Mouse (Mus musculus) heart, adult 2 months (tissue): ENCODE results near the gene Sbk1. TPM values are rescaled to one million over a fixed set of nuclear protein-coding genes. Genes with fewer than 3 reads are reported as not detected.
A peak's percentile ranks its signal among the peaks of the same experiment; 100 is the strongest.

Source experiments
- DNase-seq, 2 experiments: peaks; one replicate each; pipeline ENCODE4 v3.0.0; 2021
- H3K27ac ChIP-seq: fragments of 200-600 bp; 2 replicates; pipeline ENCODE4 v1.8.1; 2022
- H3K27me3 ChIP-seq: fragments of 200-500 bp; 2 replicates; pipeline ENCODE4 v1.6.1; 2012; ENCODE audit warnings: mild to moderate bottlenecking, low read length, inconsistent platforms, mixed read lengths; ENCODE audit not compliant: control insufficient read depth, insufficient read depth
- H3K36me3 ChIP-seq: fragments of 200-500 bp; 2 replicates; pipeline ENCODE4 v1.6.1; 2012; ENCODE audit warnings: low read length, inconsistent platforms; ENCODE audit not compliant: control insufficient read depth, insufficient read depth
- H3K4me1 ChIP-seq: fragments of 200-500 bp; 2 replicates; pipeline ENCODE4 v1.6.1; 2011; ENCODE audit warnings: low read length; ENCODE audit not compliant: control insufficient read depth, insufficient read depth
- H3K4me3 ChIP-seq: fragments of 200-600 bp; 2 replicates; pipeline ENCODE4 v1.8.1; 2022
- H3K79me2 ChIP-seq: fragments of 200-500 bp; replicated peaks from 2 replicates; pipeline ENCODE4 v1.6.1; 2012; ENCODE audit warnings: mild to moderate bottlenecking, inconsistent platforms, low read length, moderate library complexity, mixed read lengths; ENCODE audit not compliant: control insufficient read depth, insufficient read depth
- H3K9ac ChIP-seq: fragments of 200-500 bp; 2 replicates; pipeline ENCODE4 v1.6.1; 2012; ENCODE audit warnings: low read depth, mild to moderate bottlenecking, control low read depth, inconsistent platforms, low read length, mixed read lengths
- CTCF ChIP-seq: fragments of 200-600 bp; IDR thresholded peaks from 2 replicates; pipeline ENCODE4 v1.8.1; 2022; ENCODE audit warnings: antibody characterized with exemption, mild to moderate bottlenecking, moderate library complexity
- EP300 ChIP-seq: fragments of 200-500 bp; IDR thresholded peaks from 2 replicates; pipeline ENCODE4 v1.6.1; 2011; ENCODE audit warnings: low read depth, low read length, control low read depth; ENCODE audit not compliant: insufficient read depth
- POLR2A ChIP-seq: fragments of 200-500 bp; IDR thresholded peaks from 2 replicates; pipeline ENCODE4 v1.6.1; 2011; ENCODE audit warnings: mild to moderate bottlenecking, low read depth, low read length, control low read depth; ENCODE audit not compliant: insufficient read depth
- whole genome bisulfite sequencing: fragments of 180-500 bp; shearing (Covaris S2); methylation state at CpG from one replicate; pipeline ENCODE4 v1.1.7; 2018; 5-methylcytosine and 5-hydroxymethylcytosine counted together
- intact Hi-C: fragments of 180-260 bp; cut with DNase I; formaldehyde crosslinking; loops from one replicate; pipeline ENCODE4 v1.15.1; 2025
- polyA plus RNA-seq: library from polyadenylated mRNA; depleted of rRNA; stranded (reverse); fragments of >200 nt; gene quantifications from 2 replicates; pipeline ENCODE4 v1.2.3, GENCODE M21; 2012
- total RNA-seq, 2 experiments: library from RNA; stranded (reverse); gene quantifications; 2 replicates each; pipeline ENCODE4 v1.2.3; 2021

The Sbk1 gene
- total and polyA plus RNA-seq, 3 experiments = 44.5 to 87.4 (median 61.9) TPM

GRCm38 (mm10) chr7:126234611-126235010 is 37.8 kb upstream of the Sbk1 start:
- Histone ChIP-seq H3K4me3 (no peak overlapping the region), H3K4me1 (no peaks in the 10 kb centered on the region), H3K36me3 (no peaks in the 10 kb centered on the region), H3K27me3 (no peaks in the 10 kb centered on the region), H3K9ac (no peak overlapping the region), H3K79me2 (no peaks in the 10 kb centered on the region), H3K27ac (no peak overlapping the region)
- DNase-seq = no peak
- TF ChIP-seq CTCF (no peak), POLR2A (no peak), EP300 (no peak)
- intact Hi-C loops = no loop called here
- 91% methylated on average over 3 of the region's 3 CpGs for WGBS

DNA sequence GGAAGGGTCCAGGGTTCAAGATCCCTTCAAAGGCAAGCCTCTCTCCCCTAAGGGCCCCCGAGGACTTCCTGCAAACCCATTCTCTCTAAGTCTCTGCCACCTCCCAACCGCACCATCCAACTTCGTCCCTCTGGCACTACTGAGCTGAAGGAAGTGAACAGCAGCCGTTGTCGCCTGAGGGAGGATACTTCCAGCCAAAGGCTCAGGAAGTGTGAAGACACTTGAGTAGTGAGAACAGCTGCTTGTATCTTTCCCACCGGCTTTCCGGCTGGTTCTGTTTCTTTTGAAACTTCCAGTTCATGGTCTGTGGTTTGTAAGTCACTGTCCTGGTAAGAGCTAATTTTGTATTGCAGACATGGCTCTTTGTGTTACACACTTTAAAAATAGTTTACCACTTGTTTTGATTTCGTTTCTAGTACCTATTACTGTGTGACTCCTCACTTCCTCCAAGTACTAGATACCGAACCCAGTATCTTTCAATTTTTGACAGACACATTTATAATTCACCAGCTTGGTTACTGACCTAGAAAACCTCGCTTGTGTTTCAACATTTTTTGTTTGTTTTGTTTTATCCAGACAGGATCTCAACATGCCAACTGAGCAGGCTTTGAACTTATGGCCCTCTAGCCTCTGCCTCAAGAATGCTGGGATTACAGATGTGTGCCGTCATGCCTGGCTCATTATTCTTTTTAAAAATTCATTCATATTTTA is 36.2 kb upstream of the Sbk1 start:
- H3K36me3 ChIP-seq = no peaks in the 10 kb centered on the region
- TF ChIP-seq EP300 (no peak), CTCF (no peak), POLR2A (no peak)
- no peak overlapping the region for H3K9ac ChIP-seq
- no peaks in the 10 kb centered on the region for H3K4me1 ChIP-seq
- H3K27me3 ChIP-seq = no peaks in the 10 kb centered on the region
- no peaks in the 10 kb centered on the region for H3K79me2 ChIP-seq
- 29% methylated on average over 11 of the region's 11 CpGs for WGBS
- intact Hi-C loops = no loop called here
- H3K27ac ChIP-seq = no peak overlapping the region
- H3K4me3 ChIP-seq = no peak overlapping the region
- no peak for DNase-seq

DNA sequence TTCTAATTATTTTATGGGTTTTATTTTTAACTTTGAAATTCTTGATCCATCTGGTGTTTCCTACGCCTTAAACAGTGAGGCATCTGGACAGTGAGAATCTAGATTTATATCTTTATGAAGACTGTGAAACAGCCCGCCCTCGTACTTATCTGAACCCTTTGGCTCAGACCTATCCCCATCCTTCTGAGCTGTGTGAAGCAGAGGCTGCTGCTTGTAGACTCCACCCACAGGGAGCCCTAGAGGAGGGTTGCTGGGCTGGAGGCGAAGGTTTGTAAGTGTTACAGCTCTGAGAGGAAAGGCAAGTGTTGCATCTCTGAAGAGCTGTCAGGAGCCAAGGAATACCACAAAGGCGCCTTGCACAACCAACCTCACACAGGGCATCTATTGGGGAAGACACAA is 35.6 kb upstream of the Sbk1 start:
- intact Hi-C loops = no loop called here

DNA sequence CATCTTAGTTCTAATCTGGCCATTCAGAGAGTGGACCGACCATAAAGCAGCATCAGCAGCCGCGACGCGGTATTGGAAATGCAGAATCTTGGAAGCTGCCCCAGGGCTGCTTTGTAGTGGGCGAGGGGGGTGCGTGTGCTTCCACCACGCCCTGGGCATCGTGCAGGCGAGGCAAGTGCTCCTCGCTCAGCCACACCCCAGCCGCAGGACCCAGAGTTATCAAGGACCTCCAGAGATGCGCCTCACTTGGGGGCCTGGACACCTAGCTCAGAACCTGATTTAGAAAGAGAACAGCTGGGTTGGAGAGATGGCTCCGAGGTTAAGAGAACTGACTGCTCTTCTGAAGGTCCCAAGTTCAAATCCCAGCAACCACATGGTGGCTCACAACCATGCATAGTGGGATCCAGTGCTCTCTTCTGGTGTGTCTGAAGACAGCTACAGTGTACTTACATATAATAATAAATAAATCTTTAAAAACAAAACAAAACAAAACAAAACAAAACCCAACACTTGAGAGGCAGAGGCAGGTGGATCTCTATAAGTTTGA is 31.5 kb upstream of the Sbk1 start:
- Histone ChIP-seq H3K9ac (no peak overlapping the region), H3K4me3 (no peak overlapping the region), H3K36me3 (no peaks in the 10 kb centered on the region), H3K79me2 (no peaks in the 10 kb centered on the region), H3K4me1 (no peaks in the 10 kb centered on the region), H3K27me3 (no peaks in the 10 kb centered on the region), H3K27ac (no peak overlapping the region)
- TF ChIP-seq CTCF = no peak
- no peak for TF ChIP-seq POLR2A
- TF ChIP-seq EP300 = no peak
- DNase-seq = no peak
- intact Hi-C loops = no loop called here
- 79% methylated on average over 14 of the region's 14 CpGs for WGBS

More for the DNA sequence above, 35.6 kb upstream of the Sbk1 start:
- Histone ChIP-seq H3K9ac (no peak overlapping the region), H3K27me3 (no peaks in the 10 kb centered on the region), H3K36me3 (no peaks in the 10 kb centered on the region), H3K79me2 (no peaks in the 10 kb centered on the region), H3K4me1 (no peaks in the 10 kb centered on the region), H3K27ac (no peak overlapping the region), H3K4me3 (no peak overlapping the region)
- no peak for DNase-seq
- TF ChIP-seq POLR2A (no peak), EP300 (no peak), CTCF (no peak)
- WGBS = 74% methylated on average over 5 of the region's 5 CpGs

DNA sequence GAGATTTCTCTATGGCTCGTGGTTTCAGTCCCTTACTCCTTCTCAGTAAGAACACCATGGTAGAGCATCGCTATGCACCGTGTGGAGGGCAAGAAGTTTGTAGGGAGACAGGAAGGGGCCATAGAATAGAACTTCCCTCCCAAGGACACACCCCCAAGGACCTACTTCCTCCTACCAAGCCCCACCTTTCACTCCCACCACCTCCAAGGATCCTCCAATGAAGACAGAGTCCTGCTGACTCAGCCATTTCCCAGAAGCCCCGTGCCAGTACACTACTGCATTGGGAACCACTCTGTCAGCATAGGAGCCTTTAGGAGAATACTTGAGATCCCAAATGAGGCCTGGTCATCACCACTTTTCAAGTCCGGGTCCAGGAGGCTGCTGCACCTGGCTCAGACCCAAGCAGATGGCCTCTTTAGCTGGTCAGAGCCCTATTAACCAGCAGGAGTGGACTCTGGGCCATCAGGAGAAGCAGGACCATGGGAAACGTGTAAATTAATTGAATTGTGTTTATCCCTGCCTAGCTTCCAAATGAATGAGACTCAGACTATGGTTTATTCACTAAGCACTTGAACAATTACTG is 28.2 kb upstream of the Sbk1 start:
- Histone ChIP-seq H3K36me3 (no peaks in the 10 kb centered on the region), H3K4me1 (no peaks in the 10 kb centered on the region), H3K27me3 (no peaks in the 10 kb centered on the region), H3K79me2 (no peaks in the 10 kb centered on the region), H3K9ac (no peak overlapping the region), H3K27ac (no peak overlapping the region), H3K4me3 (no peak overlapping the region)
- TF ChIP-seq POLR2A (no peak), EP300 (no peak), CTCF (no peak)
- intact Hi-C loops = no loop called here
- WGBS = 59% methylated on average over 6 of the region's 6 CpGs
- no peak for DNase-seq

DNA sequence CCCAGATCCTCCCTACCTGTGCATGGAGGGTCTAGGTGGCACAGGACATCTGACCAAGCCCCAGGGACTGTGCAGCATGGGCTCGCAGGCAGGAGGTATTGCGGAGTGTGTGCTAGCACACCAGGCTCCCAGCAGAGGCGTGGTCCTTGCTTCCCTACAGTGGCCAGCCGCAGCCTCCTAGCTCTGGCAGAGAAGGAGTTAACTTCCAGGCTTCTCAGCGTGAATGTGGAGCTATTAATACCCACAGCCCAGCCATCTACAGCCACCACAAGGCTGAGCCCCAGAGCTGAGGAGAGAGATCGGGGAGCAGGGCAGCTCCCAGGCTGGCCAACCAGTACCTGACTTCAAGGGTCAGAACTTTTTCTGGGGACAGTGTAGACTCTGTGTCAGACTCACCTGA is 24.3 kb upstream of the Sbk1 start:
- WGBS = 7% methylated on average over 6 of the region's 6 CpGs
- H3K27ac ChIP-seq = peak overlapping the region; percentile 93
- H3K27me3 ChIP-seq = no peaks in the 10 kb centered on the region
- 0 out of 2 replicates have a peak, but pooled peaks cover 1% of the 10 kb centered on the region for H3K4me1 ChIP-seq
- peak overlapping the region; percentile 48 for H3K4me3 ChIP-seq
- TF ChIP-seq CTCF (no peak), EP300 (peak; percentile 55; the same call in 1 of the 2 replicates), POLR2A (peak; percentile 91)
- H3K79me2 ChIP-seq = no peaks in the 10 kb centered on the region
- intact Hi-C loops = no loop called here
- peak overlapping the region; percentile 73 for H3K9ac ChIP-seq
- DNase-seq = peak; percentile 58 to 61
- H3K36me3 ChIP-seq = no peaks in the 10 kb centered on the region
